Mouse (Mus musculus): ENCODE measurements at regions not wholly inside any gene's neighbourhood (a gene's known extent, or its start where the extent isn't known, plus 50 kb on each side); places are given as distances from the start of the nearest gene placed in this dataset.

GRCm38 (mm10) chr17:15620746-15621694 lies 56.9 kb upstream of the Prdm9 start:
- no peak for DNase-seq

GRCm38 (mm10) chr17:15622913-15623312 lies 58.8 kb upstream of the Prdm9 start:
- peak; percentile 10 to 26 for DNase-seq

GRCm38 (mm10) chr17:15630792-15631191 lies 66.6 kb upstream of the Prdm9 start:
- no peak for DNase-seq

GRCm38 (mm10) chr17:15631626-15632025 lies 67.5 kb upstream of the Prdm9 start:
- DNase-seq: no peak

GRCm38 (mm10) chr17:15632090-15632489 lies 67.9 kb upstream of the Prdm9 start:
- peak; percentile 49 to 51 for DNase-seq

GRCm38 (mm10) chr17:15639111-15639865 lies 65.5 kb upstream of the Chd1 start:
- peak in 1 of 2 experiments; percentile 5 for DNase-seq

GRCm38 (mm10) chr17:15640776-15641175 lies 64.0 kb upstream of the Chd1 start:
- DNase-seq: no peak

GRCm38 (mm10) chr17:15641764-15642163 lies 63.0 kb upstream of the Chd1 start:
- peak; percentile 3 to 24 for DNase-seq

GRCm38 (mm10) chr17:15646768-15647167 lies 58.0 kb upstream of the Chd1 start:
- no peak for DNase-seq

GRCm38 (mm10) chr17:15650089-15650742 lies 54.6 kb upstream of the Chd1 start:
- DNase-seq: no peak

GRCm38 (mm10) chr17:15651869-15652268 lies 52.9 kb upstream of the Chd1 start:
- DNase-seq: no peak
